Mouse (Mus musculus) liver (tissue): ENCODE results near the gene 4930451I11Rik.
A peak's percentile ranks its signal among the peaks of the same experiment; 100 is the strongest.

Experiments
- DNase-seq: peaks from one replicate; pipeline ENCODE4 v3.0.0-alpha.2; 2020; ENCODE audit warnings: mixed read lengths

Gene 4930451I11Rik

DNA sequence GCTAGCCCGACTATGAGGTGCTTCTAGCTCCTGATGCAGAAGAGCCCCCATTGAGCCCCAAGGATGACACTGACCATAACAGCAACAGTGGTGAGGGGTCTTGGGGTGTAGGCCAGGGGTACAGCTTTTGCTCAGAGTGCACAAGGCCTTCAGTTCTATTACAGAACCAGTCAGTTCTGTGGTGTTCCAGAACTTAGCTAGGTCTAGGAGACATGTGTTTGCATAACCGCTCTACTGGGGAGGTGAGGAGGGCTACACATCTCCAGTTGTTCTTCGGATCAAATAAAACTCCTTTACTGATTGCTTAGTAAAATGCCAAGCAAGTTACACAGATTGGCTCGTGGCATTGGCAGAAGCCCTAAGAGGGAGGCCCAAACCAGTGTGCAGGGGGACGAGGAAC, at the start of gene 4930451I11Rik:
Gene 4930451I11Rik (minus strand): TSS at position 101 of the 400 bp plus-strand sequence.
- DNase-seq, result no peak

GRCm38 (mm10) chr7:126881040-126881439, 49.6 kb upstream of the 4930451I11Rik start:
- no peak for DNase-seq

- DNase-seq, result no peak
These were observed 45.8 kb upstream of the 4930451I11Rik start for GRCm38 (mm10) chr7:126877239-126877638.

DNA sequence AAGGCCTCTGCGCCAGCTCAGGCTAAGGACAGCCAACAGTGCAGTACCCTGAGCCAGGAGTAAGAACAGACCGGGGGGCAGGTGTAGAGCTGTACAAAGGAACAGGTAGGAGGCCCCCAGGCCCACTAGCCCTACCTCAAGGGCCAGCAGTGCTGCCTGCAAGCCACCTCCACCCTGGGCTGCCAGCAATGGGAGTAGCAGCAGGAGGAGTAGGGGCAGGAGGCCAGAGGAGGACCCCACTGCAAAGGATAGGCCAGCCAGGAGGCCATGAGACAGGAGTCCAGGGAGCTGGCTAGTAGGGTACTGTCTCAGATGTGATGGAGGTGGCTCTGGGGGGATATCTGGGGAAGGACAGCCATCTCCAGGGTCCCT, 39.1 kb upstream of the 4930451I11Rik start:
- DNase-seq, result no peak

GRCm38 (mm10) chr7:126869780-126870519, 38.5 kb upstream of the 4930451I11Rik start:
- DNase-seq, result no peak

- DNase-seq, result no peak
These were observed 36.6 kb upstream of the 4930451I11Rik start for GRCm38 (mm10) chr7:126868003-126868402.

DNA sequence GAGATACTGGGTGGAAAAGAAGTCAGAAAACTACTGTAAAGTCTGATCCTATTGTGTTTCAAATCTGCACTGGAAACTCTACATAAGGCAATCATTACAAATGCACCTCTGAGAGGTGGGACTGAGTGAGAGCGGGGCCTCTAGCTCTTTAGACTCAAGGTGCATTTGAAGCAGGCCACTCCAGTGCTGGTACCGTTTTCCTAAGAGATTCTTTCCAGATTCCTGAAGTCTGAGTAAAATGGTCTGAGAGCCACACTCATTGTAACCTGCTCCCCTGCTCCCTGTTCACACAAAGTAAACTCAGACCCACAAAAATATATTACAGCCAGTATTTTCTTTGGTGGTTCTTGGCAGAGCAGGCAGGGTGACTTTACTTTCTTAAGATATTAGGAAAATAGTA, 36.1 kb upstream of the 4930451I11Rik start:
- no peak for DNase-seq

GRCm38 (mm10) chr7:126863791-126864190, 32.4 kb upstream of the 4930451I11Rik start:
- no peak for DNase-seq

GRCm38 (mm10) chr7:126862147-126862784, 30.8 kb upstream of the 4930451I11Rik start, which contains the start of gene Ino80e:
Gene Ino80e, minus strand, starts transcription at chr7:126862377.
- peak; percentile 95 for DNase-seq

- peak; percentile 96 for DNase-seq
These were observed 30.1 kb upstream of the 4930451I11Rik start, which contains the start of gene Hirip3 for GRCm38 (mm10) chr7:126861429-126862130. Gene Hirip3, plus strand, starts transcription at chr7:126861972.

GRCm38 (mm10) chr7:126860987-126861386, 29.5 kb upstream of the 4930451I11Rik start:
- DNase-seq, result no peak

GRCm38 (mm10) chr7:126856741-126857420, 25.4 kb upstream of the 4930451I11Rik start:
- DNase-seq, result no peak

DNA sequence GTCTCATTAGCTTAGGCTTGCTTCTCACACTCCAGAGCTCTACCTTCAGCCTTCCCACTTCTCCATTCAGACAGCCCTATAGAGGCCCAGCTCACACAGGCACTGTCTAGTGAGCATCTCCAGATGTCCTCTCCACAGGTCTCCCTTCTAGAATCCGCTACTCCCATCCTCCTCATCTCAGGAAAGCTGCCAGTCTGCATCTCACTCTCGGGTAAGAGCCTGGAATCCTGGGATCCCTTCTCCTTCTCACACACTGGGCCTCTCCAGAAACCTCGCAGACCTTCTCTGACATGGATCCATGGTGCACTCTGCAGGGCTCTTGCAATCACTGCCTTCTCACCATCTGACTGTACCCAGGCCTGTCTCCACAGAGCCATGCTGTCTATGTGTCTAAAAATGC, 24.2 kb upstream of the 4930451I11Rik start:
- no peak for DNase-seq

DNA sequence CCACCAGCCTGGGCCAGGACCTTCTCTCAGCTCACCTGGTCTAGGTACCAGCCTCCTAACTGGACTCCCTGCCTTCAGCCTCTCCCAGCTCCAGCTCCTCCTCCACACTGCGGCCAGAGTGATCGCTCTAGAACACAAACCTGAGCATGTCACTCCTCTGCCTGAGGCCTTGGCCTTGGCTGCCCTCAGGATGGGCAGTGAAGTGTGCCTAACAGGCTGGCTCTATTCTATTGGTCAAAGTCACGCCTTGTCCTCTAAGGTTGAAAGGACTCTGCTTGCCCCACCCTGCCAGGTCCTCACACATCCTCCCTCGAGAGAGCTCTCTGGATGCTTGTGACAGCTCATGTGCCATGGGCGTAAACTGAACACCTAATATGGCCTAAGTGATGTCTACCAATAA, 22.0 kb upstream of the 4930451I11Rik start:
- DNase-seq, result no peak

DNA sequence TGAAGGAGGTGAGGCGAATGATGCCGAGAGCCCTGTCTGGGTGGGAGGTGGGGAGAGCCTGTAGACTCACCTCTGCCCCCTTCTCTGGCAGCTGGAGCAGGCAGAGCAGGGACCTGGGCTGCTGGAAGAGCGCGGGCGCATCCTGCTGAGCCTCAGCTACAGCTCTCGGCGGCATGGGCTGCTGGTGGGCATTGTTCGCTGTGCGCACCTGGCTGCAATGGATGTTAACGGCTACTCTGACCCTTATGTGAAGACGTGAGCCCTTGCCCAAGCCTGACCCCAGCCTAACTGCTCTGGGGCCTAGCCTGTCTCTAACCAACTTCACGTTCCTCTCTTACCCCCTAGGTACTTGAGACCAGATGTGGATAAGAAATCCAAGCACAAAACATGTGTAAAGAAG, 19.8 kb upstream of the 4930451I11Rik start:
- DNase-seq, result no peak

DNA sequence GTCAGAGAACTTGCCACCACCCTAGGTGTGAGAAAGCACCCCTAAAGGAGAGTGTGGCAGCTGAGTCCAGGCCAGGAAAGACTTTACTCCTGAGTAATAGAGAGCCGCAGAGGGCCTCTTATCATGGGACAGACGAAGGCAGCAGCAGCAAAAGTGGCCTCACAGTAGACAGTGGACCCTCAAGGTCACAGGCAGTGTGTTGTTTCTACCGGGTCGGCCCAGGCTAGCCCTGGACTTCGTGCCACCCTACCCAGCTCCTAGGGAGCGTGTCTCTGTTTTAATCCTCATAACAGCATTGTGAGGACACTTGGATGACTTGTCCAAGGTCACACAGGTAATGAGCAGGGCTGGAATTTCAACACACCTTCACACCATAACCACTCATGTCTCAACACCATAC, 18.7 kb upstream of the 4930451I11Rik start:
- no peak for DNase-seq

GRCm38 (mm10) chr7:126848794-126849193, 17.4 kb upstream of the 4930451I11Rik start:
- DNase-seq, result no peak

DNA sequence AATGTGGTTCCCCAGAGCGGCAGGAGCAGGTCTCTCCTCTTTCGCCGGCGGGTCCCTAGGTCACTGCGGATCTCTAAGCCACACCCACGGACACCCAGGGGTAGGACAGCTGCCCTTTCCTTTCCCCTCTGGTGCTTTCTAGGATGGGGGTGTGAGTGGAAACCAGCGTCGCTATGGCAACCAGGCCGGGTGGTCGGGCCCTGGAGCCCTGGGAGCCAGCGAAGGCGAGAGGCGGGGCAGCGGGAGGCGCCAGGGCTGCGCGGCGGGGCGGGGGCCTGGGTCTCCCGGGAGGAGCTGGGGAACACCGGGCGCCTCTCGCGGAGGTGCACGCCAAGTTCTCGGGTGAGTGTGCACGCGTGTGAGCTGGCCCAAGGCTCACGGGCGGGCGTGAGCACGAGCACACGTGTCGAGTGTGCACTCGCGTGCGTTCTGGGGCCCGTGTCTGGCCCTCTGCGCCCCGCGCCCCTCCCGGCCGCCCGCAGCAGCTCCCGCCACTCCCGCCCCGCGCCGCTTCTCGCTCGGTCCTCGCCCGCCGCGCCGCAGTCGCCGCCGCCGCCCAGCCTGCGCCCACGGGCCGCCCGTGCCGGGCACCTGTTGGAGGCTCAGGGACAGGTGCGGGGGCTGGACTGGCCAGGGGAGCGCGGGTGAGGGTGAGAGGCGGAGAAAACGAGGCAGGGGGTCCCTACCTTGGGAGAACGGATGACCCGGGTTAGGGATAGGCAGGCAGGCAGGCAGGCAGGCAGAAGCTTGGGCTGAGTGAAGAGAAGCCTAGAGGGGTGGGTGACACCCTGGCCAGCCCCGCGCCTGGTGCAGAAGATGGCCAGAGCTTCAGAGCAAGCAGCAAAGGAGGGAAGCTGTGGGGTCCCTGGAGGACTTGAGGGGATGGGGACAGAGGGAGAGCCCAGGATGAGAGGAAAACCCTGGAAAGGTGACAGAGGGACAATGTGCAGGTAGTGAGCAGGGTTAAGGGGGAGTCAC, 16.3 kb upstream of the 4930451I11Rik start:
- no peak for DNase-seq

- DNase-seq, result no peak
These were observed 15.6 kb upstream of the 4930451I11Rik start, which contains the start of gene Doc2a for GRCm38 (mm10) chr7:126847116-126847420. Gene Doc2a, plus strand, starts transcription at chr7:126847416.

GRCm38 (mm10) chr7:126845516-126845915, 14.1 kb upstream of the 4930451I11Rik start:
- no peak for DNase-seq

- DNase-seq, result no peak
These were observed 11.8 kb upstream of the 4930451I11Rik start for GRCm38 (mm10) chr7:126843276-126843675.

- no peak for DNase-seq
These were observed 1.9 kb upstream of the 4930451I11Rik start for GRCm38 (mm10) chr7:126833294-126833693.
